Mouse (Mus musculus) spleen, postnatal 36 days (tissue): ENCODE measurements around the gene Cstad.

Experiments
- DNase-seq, 2 experiments: peaks; one replicate each; pipeline ENCODE4 v3.0.0; 2022; ENCODE audit warnings: low spot score in 2 of 2, mixed read lengths in 1 of 2

Cstad gene

DNA sequence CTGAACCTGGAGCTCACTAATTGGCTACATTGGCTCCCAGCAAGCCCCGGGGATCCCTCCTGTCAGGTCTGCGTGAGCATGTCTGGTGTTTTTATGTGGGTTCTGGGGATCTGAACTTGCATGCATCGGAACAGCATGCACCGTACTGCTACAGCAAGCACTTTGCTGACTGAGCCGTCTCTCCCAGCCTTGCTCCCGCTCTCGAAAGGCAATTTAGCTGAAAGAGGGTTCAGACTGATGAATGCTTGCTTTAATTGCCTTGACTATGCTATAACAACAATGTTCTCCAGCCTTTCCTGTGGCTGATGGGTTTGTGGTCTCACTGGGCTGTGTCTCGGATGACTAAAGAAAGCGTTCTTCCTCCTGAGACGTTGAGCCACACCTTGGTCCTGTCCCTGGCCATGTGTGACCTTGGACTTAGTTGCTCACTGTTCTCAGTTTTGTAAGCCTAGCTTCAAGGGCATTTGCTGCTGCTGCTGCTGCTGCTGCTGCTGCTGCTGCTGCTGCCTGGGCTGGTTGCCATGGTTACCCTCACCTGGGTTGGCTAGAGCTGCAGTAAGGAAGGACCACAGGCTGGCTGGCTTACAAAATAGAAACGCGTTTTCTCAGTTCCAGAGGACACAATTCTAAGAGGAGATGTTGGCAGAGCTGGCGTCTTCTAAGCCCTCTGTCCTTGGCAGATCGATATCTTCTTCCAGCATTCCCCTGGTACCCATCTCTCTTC lies 34.4 kb downstream of the Cstad start:
- DNase-seq, result no peak

DNA sequence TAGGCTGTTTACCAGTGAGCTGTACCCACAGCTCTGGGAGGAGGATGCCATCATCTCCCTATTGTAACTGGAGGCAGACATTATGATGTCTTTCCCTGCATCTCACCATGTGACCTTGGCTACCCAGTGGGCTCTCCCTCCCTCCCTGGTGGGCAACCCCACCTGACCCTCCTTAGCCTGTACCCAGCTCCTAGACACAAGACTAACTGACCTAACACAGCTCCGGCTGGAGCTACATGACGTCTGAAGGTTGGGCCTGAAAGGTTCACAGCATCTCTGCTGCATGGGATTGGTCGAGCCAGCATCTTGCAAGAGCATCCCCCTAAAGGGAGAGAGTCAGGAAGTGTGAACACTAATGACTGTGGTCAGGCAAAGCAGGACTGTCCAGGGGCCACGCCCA lies 35.0 kb downstream of the Cstad start:
- DNase-seq, result no peak

DNA sequence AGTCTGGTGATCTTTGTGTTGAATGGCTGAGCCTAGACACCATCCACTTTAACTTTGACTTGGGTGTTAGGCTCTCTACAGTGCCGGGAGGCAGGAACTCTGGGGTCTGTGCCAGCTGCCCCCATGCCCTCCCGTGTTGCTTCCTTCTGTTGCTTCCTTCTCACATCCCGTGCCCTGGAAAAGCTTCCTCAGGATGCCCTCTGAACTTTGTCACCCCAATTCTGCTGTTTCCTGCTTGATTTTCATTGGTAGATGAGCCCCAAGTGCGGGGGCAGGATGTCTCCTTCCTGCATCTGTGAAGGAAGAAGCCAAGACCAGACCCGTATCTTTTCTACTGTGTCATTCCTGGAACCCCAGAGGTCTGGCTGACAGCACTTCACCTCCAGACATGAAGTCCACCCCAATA lies 41.4 kb downstream of the Cstad start:
- DNase-seq, result no peak

DNA sequence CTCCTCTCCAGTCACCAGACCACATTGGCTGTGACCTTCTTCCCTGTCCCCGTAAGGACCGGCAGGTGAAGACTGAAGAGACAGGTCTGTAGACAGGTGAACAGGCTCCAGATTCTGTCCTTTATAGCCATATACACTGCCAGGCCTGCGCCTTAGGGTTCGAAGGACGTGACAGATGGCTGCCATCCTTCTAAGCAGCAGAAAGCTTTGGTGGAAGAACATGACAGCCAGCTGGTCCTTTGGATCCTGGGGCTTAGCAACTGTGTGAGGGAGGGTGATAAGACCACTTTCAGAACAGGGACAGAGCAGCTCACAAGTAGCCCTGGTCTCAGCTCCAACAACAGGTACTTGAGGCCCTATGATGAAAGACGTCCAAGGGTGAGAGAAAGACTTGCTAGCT lies 43.2 kb downstream of the Cstad start:
- no peak for DNase-seq

DNA sequence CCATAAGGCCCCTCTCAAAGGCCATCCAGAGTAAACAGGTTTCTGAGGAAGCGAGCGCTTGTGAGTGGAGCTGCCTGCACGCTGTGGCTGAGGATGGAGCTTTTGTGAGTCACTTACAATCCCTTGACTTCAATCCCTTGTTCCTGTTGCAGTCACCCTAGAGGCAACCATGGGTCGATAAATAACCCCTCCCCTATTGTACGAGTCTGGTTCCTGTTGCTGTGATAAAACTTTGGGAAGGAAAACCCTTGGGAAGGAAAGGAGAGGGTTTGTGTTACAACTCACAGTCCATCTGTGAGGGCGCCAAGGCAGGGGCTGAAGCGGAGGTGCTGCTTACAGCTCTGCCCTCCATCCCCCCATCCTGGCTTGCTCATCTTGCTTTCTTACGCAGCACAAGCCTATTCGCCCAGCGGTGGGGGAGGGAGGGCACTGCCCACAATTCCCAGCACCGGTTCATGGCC lies 45.2 kb downstream of the Cstad start:
- no peak for DNase-seq

DNA sequence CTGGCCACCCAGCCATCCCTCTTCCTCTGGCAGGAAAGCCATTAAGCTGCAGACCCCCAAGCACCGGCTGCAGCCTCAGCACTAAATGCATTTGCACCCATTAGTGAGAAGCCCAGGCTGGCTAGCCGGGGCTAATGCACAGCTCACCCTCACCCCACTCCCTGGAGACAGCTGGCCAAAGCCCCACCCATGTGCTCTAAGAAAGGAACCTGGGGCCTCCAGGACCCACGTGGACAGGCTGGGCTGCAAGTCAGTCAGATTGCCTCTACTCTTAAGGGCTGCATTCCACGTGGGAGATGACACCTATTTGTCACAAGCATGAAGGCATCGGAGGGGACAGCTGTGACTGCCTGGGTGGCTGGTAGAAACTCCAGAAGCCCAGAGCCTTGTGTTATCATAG lies 48.0 kb downstream of the Cstad start:
- DNase-seq, result no peak

DNA sequence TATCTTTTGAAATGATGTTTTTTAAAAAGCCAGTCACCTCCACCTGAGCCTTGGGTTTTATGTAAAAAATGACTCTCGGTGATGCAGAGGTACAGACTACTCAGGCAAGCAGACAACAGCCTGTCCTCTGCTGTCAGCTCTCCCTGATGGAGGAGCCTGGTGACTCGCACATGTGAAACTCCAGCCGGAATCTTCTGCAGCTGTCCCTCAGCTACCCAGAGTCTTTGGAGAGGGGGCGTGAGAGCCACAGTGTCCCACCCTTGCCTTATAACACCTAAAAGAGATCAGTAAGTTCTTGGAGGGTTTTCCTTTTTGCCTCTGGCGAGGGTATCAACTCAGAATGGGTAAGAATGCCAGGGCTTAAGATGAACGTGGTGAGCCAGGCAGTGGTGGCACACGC lies 48.6 kb downstream of the Cstad start:
- DNase-seq, result no peak

DNA sequence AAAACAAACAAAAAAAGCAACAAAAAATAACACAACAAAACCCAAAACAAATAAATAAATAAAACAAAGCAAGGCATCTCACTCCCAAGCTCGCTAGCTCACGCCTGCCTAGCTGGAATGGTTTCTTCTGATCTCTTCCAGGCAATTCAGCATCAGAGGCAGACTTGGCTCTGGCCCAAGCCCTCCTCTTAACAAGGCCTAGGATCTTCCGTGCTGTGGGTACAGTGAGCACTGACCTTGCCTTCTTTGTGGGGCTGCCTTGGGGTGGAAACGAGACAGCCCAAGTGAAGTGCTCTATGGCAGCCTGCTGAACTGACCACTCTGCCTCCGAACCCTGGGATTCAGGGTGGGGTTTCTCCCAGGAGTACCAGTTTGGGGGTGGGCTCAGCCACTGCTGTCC lies 52.0 kb downstream of the Cstad start:
- no peak for DNase-seq

DNA sequence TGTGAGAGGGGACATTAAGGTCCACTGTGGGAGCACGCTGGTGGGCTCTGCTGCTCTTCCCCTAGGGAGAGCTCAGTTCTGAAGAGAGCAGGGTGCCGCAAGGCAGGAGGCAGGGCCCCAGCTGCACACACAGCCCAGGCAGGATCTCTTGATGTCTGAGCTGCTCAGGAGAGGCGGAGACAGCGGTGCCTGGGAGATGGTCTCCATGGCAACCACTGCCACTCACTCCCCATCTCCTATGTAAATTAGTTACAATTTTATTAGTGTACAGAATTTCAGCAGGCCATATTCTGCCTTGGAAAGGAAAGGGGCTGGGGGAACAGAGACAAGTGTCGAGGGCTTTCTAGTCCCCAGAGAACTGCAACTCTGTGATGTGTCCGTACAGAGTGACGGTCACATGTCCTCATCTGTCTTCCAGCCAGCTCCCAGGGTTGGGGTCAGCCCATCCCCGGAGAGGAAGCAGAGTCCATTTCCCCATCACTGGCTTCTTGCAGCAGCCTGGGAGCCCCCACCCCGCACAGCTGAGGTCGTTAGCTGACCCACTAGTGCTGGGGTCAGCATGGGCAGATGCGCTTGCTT lies 52.6 kb downstream of the Cstad start:
- DNase-seq, result no peak

DNA sequence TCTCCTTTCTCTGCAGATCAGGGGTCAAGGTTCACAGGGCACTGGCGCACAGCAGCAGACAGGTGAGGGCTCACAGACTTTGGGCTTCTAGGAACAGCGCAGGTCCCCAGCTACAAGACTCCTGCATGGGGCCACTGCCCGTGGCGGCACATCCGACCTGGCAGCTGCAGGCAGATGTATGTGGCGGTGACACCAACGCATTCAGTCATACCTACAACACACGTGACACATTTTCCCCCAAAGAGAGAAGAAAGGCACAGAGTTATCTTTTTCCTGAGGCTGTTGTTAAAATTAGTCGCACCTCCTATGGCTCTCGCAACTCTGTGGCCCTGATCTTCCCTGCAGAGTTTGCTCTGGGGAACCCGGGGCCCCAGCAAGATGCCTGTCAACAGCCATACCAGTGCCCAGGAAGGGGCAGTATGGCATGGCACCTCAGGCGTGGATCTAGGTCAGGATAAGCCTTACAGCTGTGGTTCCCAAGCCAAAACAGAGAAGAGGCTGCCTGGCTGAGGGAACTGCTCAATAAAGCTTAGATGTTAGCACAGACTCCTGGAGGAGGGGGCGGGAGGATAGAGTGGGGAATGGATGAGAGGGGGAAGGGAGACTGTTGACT lies 53.1 kb downstream of the Cstad start:
- no peak for DNase-seq

DNA sequence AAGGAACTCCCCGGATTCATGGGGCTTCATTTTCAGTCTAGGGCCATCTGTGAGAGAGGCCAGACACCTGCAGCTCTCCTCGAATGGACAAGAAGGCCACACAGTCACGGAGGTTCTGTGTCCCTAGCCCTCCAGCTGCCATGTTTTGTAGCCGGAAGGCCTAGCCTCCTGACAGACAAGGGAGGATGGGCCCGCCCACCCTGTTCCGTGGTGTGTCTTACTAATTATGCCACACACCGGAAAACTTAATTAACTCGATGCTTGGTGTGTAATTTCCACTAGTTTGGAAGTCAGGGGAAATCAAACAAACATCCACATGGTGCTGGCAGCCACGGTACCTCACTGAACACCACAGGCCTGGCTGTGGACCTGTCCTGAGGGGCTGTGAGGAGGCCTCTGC lies 55.4 kb downstream of the Cstad start:
- DNase-seq, result no peak

DNA sequence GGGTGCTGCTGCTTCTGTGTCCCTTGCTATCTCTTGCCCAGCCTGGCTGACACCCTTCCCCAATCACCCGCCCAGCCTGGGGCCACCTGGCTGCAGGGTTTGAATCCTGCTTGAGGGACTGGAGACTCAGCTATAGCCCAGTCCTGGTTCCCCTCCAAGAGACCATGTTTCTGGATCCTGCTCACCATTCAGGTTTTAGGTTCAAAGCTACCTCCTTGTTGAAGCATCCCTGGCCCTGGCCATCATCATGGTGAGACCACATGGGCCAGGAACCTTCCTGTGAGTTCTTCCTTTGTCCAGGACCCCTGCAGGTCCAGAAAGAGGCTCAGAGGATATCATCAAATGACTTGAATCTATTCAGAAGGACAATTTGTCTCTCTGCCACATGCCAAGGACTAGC lies 57.0 kb downstream of the Cstad start:
- DNase-seq, result no peak

DNA sequence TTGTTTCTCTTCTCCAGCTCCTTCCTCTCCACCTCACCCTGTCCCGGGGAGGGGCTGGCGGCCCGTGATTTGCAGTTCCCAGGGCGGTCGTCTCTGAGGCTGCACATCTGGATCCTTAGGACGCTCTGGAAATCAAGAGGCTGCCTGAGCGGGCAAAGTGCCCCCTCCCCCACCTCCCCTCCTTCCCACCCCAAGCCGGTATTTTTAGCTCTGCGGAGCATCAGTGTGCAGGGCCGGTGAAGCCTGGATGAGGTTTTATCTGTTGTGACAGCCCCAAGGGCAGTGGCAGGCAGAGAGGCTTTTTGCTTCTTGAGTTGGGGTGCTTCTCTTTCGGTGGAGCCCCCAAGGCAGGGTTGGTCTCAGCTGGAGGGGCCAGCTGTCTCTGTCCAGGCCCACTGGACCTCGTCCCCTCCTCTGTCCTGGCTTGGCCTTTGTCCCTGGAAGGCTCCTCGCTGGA lies 57.8 kb downstream of the Cstad start:
- no peak for DNase-seq

DNA sequence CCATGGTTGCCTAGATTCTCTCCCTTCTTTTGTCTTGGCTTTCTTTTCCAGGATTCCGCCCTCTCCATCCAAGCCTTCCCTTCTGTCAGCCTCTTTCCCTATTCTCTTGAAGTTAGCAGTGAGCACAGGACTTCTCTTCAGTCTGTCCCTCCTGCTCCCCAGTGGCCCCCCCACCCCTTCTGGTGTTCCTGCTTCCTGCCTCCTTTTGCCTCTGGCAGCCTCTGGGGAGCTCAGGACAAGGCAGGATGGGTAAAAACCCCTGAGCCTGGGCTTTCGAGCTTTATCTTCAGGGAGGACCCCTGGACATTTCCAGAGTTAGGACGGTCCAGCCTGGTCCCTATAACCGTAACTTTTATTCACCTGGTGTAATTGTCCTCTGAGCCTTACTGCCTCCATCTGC lies 58.2 kb downstream of the Cstad start:
- DNase-seq, result no peak

DNA sequence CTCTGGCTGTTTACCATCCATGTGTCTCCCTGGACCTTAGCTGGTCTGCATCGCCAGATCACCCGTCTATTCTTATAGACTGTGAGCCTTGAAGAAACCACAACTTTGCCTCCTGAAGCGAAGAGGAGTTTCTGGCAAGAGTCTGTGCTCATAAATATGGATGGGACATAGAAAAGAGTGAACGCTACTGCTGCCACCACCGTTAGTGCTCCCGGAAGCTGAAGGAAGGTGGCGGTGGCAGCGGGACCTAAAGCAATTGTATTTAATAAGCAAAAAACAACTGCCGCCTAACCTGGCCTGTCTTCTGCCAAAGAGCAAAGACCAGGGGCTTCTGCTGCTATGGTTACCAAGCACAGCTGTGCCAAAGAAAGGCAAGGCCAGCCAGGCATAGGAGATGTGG lies 59.3 kb downstream of the Cstad start:
- DNase-seq, result no peak

DNA sequence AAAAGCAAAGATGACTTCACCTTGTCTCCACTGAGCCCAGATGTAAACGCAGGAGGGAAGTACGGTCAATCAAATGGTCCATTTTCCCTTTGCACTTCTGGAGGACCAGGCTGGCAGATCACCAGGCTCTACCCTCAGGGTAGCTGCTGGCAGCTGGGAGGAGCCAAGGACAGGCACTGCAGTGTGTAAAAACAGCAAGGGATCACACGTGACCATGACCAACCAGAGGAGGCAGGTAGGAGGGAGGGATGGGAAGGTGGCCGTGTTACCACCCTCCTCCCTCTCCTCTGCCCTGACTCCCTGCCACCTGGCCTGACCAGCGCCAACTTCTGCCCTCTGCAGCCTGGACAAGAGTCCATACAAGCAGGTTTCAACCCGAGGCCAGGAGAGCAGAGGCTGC lies 59.7 kb downstream of the Cstad start:
- no peak for DNase-seq

DNA sequence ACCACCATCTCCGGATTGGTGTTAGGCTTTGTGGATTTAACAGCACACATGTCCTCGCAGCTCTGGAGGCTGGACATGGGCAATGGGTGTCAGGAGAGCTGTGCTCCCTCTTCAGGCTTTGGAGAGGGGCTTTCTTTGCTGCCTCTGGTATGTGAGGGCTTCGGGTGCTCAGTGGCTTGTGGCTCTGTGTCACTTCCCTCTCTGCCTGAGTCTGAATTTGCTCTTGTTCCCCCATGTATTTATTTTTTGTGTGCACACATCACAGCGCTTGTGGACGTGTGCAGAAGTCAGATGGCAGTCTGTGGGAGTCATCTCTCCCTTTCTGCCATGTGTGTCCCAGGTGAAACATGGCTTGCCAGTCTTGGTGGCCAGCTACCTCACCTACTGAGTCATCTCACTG lies 60.9 kb downstream of the Cstad start:
- DNase-seq, result no peak

DNA sequence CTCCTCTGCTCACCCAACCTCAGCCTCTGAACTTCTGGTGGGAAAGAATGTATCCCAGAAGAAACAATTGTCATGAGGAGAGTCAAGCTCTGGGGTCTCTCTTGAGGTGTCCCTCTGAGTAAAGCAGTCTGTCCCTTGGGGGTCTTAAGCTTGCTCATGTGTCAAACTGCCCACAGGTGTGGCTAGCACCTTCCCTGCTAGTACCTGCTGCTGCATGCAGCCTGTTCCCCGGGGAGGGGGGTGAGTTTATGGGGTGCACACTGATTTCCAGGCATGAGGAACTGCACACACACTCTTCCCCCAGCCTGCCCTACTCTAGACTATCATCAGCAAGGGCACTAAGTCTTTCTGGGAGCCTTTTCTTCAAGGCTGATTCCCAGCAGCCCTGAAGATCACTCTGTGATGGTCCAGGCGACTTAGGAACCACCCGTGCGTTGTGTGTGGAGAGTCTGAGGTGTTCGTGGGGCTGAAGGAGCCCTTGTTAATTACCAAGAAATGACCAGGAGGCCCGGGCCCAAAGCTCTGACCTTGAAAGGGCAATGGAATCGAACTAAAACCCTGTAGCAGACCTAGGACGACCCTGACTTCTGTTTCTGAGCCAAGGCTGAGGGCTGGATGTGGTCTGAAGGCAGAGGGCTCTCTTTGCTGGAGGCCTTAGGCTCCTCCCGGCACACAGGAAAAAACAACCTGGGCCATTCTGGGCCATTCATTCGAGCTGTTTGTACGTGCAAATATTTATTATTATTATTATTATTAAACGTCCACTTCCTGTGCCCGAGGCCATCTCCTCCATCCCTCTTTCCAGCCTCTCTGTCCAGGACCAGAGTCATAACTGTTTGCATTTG lies 62.1 kb downstream of the Cstad start:
- DNase-seq, result no peak

DNA sequence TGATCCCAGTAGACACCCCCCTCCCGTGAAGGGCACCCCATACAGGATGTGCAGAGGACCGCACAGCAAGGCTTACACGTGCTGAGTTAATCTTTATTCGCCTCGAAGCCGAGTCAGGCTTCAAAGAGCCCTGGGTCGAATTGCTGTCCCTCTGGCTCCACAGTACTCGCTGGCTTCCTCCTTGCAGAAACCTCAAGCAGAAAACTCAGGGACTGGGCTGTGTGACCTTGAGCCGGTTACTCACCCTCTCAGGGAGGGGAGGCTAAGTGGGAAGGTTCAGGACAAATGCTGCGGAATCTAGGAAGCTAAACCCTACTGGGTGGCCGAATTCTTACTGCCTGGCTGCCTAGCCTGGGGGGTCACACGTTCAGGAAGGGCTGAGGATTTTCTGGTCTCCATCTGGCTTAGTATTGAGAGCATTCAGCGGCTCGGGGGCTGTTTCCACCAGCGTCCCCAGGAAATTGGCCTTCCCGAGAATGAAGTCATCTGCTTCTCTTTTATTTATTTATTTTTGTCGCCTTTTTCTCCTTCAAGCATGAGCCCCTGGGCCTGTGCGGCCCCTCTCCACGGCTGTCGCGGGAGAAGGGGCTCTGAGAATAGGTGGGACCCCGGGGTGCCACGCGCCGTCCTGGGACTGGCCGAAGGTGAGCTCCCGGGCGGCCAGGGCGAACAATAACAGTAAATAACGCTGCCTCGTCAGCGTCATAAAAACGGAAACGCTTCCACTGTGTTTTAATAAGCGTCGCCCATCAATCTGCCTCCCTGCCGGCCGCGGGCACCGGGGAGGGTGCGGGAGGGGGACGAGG lies 63.0 kb downstream of the Cstad start:
- peak; percentile 45 to 47 for DNase-seq

DNA sequence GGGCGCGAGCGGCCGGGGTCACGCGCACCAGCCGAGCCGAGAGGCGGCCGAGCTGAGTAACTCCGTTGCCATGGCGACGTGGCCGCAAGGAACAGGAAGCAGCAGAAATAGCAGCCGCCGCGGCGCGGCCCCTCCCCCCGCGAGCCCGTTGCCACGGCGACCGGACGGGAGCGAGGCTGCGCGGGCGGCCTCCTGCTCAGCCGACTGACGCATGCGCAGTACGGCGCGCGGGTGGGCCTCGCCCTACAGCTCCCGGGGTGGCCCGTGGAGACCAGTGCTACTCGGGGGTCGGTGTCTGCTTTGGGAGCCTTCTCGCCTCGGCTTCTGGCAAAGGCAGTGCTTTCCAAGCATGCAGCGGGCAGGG lies 63.6 kb downstream of the Cstad start:
- peak; percentile 98 to 99 for DNase-seq
